Mouse (Mus musculus): ENCODE data around the gene Gm20388.

DNA sequence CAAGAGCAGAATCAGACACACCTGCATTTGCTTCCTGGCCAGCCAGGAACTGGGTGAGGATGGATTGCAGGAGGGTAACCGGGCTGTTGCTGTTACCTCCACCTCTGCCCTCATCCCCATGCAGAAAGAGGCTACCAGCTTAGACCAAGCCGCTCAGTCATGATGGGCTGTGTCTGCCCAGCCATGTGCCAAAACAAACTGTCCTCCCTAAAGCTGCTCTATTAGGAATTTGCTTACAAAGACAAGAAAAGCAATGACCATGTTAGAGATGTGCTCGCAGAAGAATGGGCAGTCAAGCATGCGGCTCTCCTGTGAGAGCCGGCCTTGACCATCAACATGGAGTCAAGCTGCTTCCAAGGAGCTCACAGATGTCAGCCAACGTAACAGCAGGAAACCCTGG is 1454.0 kb downstream of the Gm20388 start:
- TF ChIP-seq CTCF (IDR thresholded peaks at IDR 0.05; ENCODE audit: extremely low read depth, insufficient read depth, low read length): no peak
- no peak for TF ChIP-seq POLR2A (IDR thresholded peaks at IDR 0.05; ENCODE audit: extremely low read depth, insufficient read depth, low read length)

All from cortical plate, adult 2 months (tissue).